Mouse (Mus musculus) erythroblast, embryonic 14.5 days (primary cell): Measurements from ENCODE around the gene Ankrd11.

ENCODE experiments used
- GATA1 ChIP-seq: IDR thresholded peaks from 2 replicates; pipeline ENCODE4 v1.6.1; 2012; ENCODE audit warnings: low read length, inconsistent platforms, mixed read lengths
- TAL1 ChIP-seq: IDR thresholded peaks from 3 replicates; pipeline ENCODE4 v1.6.1; 2012; ENCODE audit warnings: low read length, inconsistent platforms, mixed read lengths

DNA sequence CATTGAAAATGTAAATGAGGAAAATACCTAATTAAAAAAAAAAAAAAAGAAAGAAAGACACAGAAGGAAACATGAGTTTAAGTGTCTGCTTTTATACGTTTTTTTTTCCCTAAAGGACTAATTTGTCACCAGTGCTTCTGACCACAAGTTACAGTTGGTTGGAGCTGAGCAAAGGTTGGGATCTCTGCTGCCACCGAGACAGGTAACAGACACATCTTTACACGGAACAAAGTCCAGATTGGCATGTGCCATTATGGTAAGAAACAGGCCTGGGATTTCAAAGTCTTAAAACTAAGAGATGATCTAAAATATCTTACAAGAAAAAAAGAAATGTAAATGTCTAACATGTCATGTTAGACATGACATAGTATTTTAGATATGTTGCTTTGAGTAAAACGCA lies 4.6 kb upstream of the Ankrd11 start:
- no peak for TF ChIP-seq TAL1
- no peak for TF ChIP-seq GATA1
